Mouse (Mus musculus) urinary bladder, postnatal 0 days (tissue): ENCODE measurements around the gene Gm28171. TPM values are rescaled to one million over a fixed set of nuclear protein-coding genes. Genes with fewer than 3 reads are reported as not detected.

Source experiments
- polyA plus RNA-seq: library from polyadenylated mRNA; unstranded; fragments of >200 nt; fragmentation: Nextera tagmentation; extraction: Ambion mirVana; gene quantifications from 2 replicates; pipeline ENCODE4 v1.2.1, GENCODE M21; 2015

Gm28171 gene
- polyA plus RNA-seq, result not detected in 2 replicates

DNA sequence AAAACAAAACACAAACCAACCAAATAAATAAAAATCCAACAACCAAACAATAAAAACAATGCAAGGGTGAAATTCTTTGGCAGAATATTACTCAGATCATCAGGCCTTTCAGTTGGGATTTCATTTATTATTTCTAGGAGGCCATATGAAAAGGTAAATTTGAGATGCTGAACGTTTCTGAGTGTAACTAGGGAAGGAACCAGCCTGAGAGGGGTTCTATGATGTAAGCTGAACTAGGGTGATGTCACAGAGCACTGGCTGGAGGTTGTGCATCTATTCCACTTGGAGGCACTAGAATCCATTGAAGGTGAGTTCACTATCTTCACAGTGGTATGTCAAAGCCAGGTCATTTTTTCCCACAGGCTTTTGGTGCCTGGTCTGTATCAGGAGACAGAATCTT lies at the start of gene Gm28171:
Gene Gm28171, plus strand, starts transcription at position 301 of the 400 bp plus-strand sequence.

Other genes with a start within 250 kb of the Gm28171 start
- not detected in 2 replicates for gene Gm21854, start 136.4 kb upstream of the Gm28171 start, polyA plus RNA-seq
- gene Gm20914, start 67.4 kb upstream of the Gm28171 start, polyA plus RNA-seq, result not detected in 2 replicates
- gene Gm21778, start 149.1 kb downstream of the Gm28171 start, polyA plus RNA-seq, result not detected in 2 replicates